Mouse (Mus musculus): ENCODE results near the gene Glud1.

DNA sequence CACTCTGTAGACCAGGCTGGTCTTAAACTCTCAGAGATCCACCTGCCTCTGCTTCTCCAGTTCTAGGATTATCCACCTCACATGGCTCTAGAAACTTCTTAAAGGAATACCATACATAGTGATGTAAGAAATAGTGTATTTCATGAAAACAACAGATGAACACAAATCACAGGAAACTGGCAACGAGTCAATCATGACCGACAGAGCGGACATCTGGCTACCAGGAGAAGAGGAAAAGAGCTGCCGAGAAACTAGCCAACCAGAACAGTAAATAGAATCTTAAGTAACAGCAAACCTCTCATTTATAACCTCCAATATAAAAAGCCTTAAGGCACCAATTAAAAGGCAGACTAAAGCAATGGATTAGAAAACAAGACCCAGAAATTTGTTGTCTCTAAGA, 30.8 kb upstream of the Glud1 start:
- TF ChIP-seq CTCF (IDR thresholded peaks at IDR 0.05) (no peak), EP300 (IDR thresholded peaks at IDR 0.05) (no peak)
